Mouse (Mus musculus): Measurements from ENCODE around the gene Fanci. TPM values are rescaled to one million over a fixed set of nuclear protein-coding genes. Genes with fewer than 3 reads are reported as not detected.

Gene Fanci
- polyA plus RNA-seq (2014; fragmentation: Illumina TruSeq; extraction: RNeasy Lipid Tissue Mini Kit (QIAGEN cat#74804); ENCODE audit: low read depth, low replicate concordance), result 0.63 TPM

DNA sequence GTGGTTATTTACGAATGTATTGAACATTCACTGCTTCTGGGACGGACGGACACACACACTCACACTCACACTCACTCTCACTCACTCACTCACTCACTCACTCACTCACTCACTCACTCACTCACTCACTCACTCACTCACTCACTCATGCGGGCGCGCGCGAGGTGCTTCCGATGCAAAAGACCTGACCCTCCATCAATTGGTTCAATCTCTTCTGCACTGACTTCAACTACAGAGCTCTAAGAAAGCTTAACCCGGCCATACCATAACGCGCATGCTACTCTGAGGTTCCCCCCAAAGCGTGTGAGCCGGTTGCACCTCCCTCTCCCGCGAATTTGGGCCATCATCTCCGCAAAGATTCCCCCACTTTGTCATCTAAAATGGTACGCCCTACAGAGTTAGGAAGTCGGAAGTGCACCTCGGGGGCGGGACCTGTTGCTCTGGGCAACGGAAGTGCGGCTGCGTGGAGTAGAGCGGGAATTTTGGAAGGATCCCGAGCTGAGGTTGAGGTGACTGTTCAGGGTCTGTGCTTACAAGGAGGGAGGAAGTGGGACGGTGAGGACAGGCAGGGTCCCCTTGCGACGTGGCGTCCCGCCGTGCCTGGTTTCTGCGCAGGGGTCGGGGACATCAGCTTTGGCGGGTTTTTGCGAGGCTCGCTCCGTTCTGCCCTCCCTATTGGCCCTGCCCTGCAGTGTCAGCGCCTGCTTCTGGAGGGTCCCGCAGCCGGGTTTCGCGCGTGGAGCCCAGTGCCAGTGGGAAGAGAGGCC is at the start of gene Fanci:
Gene Fanci (plus strand): TSS at position 47 of the 767 bp plus-strand sequence.

DNA sequence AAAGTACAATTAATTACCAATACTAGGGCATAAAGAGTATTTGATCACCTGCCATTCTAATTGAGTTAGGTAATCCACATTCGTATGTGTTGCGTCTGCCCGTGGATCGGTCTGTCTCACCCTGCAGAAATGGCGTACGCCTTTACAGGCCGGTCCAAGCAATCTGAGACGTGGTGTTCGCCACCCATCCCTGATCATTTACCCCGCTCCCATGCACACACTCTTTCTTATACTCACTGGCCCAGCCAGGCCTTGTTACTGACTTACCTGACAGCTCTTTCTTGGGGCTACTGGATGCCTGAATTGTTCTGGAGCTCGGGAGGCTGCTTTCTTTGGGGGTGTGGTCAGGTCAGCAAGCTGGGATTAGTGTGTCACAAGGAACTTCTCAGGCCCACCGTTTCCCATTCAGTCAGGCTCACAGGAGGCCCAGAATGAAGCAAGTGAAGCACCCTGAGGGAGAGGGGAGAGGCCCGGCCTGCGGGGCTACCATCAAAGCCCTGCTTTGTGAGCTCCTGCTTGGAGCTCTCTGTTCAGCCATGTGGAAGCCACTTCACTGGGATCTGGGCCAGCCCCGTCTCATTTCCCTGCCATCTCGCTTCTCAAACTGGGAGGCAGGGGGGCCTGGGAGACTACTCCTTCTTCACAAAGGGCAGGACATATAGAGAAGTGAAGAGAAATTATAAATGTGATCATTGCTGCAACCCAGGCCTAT is 5.2 kb upstream of the Fanci start, which contains the start of gene Rlbp1:
Gene Rlbp1 (minus strand): TSS at position 627 of the 712 bp plus-strand sequence.

DNA sequence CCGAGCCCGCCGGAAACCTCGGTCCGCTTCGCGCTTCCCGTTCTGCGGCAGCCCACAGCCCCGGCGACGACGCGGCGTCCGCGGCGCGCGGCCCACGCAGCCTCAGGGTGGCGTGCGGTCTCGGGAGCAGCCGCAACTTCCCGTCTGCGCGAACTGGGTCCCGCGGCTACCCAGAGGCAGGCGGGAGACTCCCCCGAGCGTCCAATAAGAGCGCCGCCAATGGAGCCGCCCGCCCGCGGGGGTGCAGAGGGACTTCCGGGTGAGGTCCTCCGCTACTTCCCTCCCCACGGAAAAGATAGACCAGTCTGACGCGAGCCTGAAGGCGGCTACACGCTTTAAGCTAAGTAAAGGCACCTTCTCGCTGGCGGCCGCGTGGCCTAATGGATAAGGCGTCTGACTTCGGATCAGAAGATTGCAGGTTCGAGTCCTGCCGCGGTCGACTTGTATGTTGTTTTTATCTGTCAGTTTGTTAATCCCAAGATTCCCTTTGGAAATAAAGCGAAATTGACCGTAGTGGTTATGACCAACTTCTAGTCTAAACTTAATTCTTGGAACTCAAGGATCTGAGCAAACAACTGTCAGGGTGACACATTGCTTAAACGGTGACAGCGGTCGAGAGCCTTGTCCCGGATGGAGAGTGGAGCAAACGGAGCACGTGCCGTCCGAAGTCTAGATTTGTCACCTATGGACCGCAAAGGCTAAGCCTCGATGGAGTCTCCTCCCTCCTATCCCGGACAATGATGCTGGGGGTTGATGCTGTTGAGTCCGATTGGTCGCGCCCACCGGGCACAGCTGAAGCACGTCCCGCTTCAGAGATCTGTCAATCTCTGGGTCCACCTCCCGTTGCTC is 74.5 kb downstream of the Fanci start, which contains the start of gene Polg:
Gene Polg (minus strand): TSS at position 310 of the 849 bp plus-strand sequence.

Other genes starting within 250 kb of the Fanci start
- 126 TPM for gene Mfge8, start 242.9 kb upstream of the Fanci start, polyA plus RNA-seq (2014; fragmentation: Illumina TruSeq; extraction: RNeasy Lipid Tissue Mini Kit (QIAGEN cat#74804); ENCODE audit: low read depth, low replicate concordance)
- gene Abhd2, start 118.7 kb upstream of the Fanci start, polyA plus RNA-seq (2014; fragmentation: Illumina TruSeq; extraction: RNeasy Lipid Tissue Mini Kit (QIAGEN cat#74804); ENCODE audit: low read depth, low replicate concordance), result 11.7 TPM
- gene Rlbp1, start 4.9 kb upstream of the Fanci start, polyA plus RNA-seq (2014; fragmentation: Illumina TruSeq; extraction: RNeasy Lipid Tissue Mini Kit (QIAGEN cat#74804); ENCODE audit: low read depth, low replicate concordance), result not detected
- 63.8 TPM for gene Polg, start 74.4 kb downstream of the Fanci start, polyA plus RNA-seq (2014; fragmentation: Illumina TruSeq; extraction: RNeasy Lipid Tissue Mini Kit (QIAGEN cat#74804); ENCODE audit: low read depth, low replicate concordance)
- not detected for gene Rhcg, start 225.7 kb downstream of the Fanci start, polyA plus RNA-seq (2014; fragmentation: Illumina TruSeq; extraction: RNeasy Lipid Tissue Mini Kit (QIAGEN cat#74804); ENCODE audit: low read depth, low replicate concordance)